Mouse (Mus musculus) liver, embryonic 12.5 days (tissue): ENCODE measurements around the gene Naa16. TPM values are rescaled to one million over a fixed set of nuclear protein-coding genes. Genes with fewer than 3 reads are reported as not detected.

Experiments
- ATAC-seq: fragments of 200-750 bp; cut with Nextera tagmentation; 2 replicates; pipeline ENCODE4 v1.8.0; 2017; ENCODE audit warnings: moderate number of reproducible peaks, mild to moderate bottlenecking, moderate library complexity
- H3K27ac ChIP-seq: fragments of 300-500 bp; sonication (generic); 2 replicates; pipeline ENCODE4 v1.5.1; 2016; ENCODE audit warnings: mild to moderate bottlenecking
- H3K27me3 ChIP-seq: fragments of 300-500 bp; sonication (generic); replicated peaks from 2 replicates; pipeline ENCODE4 v1.6.1; 2016; ENCODE audit warnings: mild to moderate bottlenecking, moderate library complexity
- H3K36me3 ChIP-seq: fragments of 300-500 bp; sonication (generic); 2 replicates; pipeline ENCODE4 v1.6.1; 2016; ENCODE audit warnings: mild to moderate bottlenecking, moderate library complexity
- H3K4me1 ChIP-seq: fragments of 300-500 bp; sonication (generic); 2 replicates; pipeline ENCODE4 v1.6.1; 2016
- H3K4me2 ChIP-seq: fragments of 300-500 bp; sonication (generic); 2 replicates; pipeline ENCODE4 v1.6.1; 2016; ENCODE audit warnings: mild to moderate bottlenecking, moderate library complexity
- H3K4me3 ChIP-seq: fragments of 300-500 bp; sonication (generic); 2 replicates; pipeline ENCODE4 v1.5.1; 2016; ENCODE audit warnings: mild to moderate bottlenecking, moderate library complexity
- H3K9ac ChIP-seq: fragments of 300-500 bp; sonication (generic); 2 replicates; pipeline ENCODE4 v1.6.1; 2016; ENCODE audit warnings: mild to moderate bottlenecking, moderate library complexity
- H3K9me3 ChIP-seq: fragments of 300-500 bp; sonication (generic); replicated peaks from 2 replicates; pipeline ENCODE4 v1.6.1; 2016; ENCODE audit warnings: mild to moderate bottlenecking, moderate library complexity
- WGBS: fragments of 180-500 bp; shearing (Covaris S2); methylation state at CpG from one replicate; pipeline ENCODE4 v1.1.7; 2016; ENCODE audit not compliant: insufficient replicate concordance; 5-methylcytosine and 5-hydroxymethylcytosine counted together
- polyA plus RNA-seq: library from polyadenylated mRNA; unstranded; fragments of >200 nt; fragmentation: Nextera tagmentation; extraction: Ambion mirVana; gene quantifications from 2 replicates; pipeline ENCODE4 v1.2.1, GENCODE M21; 2016

The Naa16 gene
- polyA plus RNA-seq, 1 experiment from 2014 or later, result 42.0 TPM

DNA sequence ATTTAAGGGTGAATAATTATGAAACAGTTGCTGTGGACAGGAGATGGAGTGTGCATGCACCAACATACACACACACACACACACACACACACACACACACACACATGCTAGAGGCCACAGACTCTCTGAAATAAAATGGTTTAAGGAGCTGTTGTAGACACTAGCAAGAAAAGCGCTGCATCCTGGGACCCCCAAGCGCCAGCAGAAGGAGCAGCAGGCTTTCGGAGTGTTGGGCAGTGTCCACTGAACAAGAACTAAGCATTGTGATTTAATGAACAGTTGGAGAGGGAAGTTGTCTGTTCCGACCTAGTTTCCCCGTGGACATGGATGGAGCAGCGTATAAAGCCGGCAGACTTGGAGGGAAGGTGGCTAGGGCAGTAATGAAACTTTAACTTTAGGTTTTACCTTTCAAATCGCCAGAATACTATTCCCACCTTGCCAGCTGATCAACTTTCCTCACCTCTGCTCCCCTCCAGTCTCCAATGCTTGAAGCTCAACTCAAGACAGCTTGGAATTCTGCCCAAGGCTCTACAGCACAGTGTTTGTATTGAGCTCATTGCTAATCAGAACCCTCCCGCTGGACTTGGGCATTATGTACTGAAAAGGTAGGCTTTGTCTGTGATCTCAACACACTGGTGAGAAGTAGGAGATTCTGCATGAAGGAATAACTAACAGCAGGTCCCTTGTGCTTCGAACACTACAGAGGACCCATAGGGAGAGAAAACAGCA is 66.3 kb downstream of the Naa16 start:
- Histone ChIP-seq H3K4me2 (no peak overlapping the region), H3K27me3 (no peaks in the 10 kb centered on the region), H3K27ac (no peak overlapping the region), H3K36me3 (no peaks in the 10 kb centered on the region), H3K4me3 (no peak overlapping the region), H3K4me1 (peaks cover 19% of the 10 kb centered on the region), H3K9ac (no peak overlapping the region), H3K9me3 (no peaks in the 10 kb centered on the region; the same call in 1 of the 2 replicates)
- no peak for ATAC-seq
- 74% methylated on average over 10 of the region's 10 CpGs for WGBS

DNA sequence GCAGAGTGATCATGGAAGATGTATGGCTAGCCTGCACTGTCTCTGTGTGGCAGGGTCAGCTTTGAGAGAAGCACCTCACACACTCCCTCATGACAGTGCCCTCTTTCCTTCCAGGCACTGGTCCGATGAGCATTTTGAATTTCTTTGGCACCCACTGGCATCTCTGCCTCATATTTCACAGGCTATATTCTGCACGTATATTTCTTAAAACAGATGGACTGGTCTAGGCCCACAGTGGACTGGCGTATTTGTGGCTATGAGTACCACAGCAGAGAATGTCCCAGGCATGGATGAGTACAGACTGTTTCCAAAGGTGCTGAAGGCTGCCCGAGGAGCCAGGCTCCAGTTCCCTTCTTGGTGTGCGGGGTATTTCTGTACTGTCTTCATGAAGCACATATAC is 68.7 kb downstream of the Naa16 start:
- WGBS, result 73% methylated on average over 5 of the region's 5 CpGs
- Histone ChIP-seq H3K4me3 (no peak overlapping the region), H3K9me3 (no peaks in the 10 kb centered on the region; the same call in 1 of the 2 replicates), H3K36me3 (no peaks in the 10 kb centered on the region), H3K27ac (no peak overlapping the region), H3K4me2 (no peak overlapping the region), H3K9ac (no peak overlapping the region), H3K4me1 (peaks cover 10% of the 10 kb centered on the region), H3K27me3 (no peaks in the 10 kb centered on the region)
- no peak for ATAC-seq

DNA sequence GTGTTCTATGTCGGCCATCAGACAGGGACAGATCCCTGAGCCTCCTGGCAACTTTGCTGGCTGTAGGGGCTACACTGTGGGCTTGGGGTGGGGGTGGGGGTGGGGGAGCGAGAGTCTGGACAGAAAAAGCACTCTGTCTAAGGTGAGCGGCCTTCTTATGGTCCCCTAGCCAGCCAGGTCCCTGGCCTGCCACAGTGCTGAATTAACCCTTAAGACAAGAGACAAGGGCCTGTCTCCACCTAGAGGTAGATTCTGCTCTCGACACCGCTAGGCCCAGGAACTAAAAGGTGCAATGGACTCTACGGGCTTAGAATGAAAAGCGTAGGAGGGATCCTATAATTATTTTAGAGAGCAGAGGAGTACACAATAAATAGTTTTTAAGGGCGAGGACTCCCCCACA is 69.4 kb downstream of the Naa16 start:
- 32% methylated on average over 8 of the region's 8 CpGs for WGBS
- no peaks in the 10 kb centered on the region for H3K36me3 ChIP-seq
- no peak overlapping the region for H3K4me2 ChIP-seq
- peak; percentile 80 for ATAC-seq
- no peaks in the 10 kb centered on the region; the same call in 1 of the 2 replicates for H3K9me3 ChIP-seq
- H3K4me1 ChIP-seq, result peaks cover 6% of the 10 kb centered on the region
- H3K9ac ChIP-seq, result no peak overlapping the region
- H3K27me3 ChIP-seq, result no peaks in the 10 kb centered on the region
- no peak overlapping the region for H3K4me3 ChIP-seq
- H3K27ac ChIP-seq, result peak overlapping the region; percentile 37; the same call in 1 of the 2 replicates

DNA sequence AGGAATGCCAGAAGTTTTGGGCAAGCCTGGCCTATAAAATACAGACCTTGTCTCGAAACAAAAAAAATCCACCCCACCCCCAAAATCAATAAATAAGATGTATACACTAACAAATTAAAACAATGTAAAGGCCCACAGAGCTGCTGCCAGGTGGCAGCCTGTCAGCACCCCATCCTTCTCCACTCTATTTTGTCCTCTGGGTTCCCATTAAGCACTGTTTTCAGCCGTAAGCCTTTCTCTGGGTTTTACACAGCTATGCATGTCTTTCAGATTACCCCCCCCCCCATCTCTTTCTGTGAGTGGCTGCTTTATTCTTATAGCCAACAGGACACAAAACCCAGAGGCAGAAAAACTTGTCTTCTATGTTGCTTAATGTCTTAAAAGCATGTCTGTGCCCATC is 73.0 kb downstream of the Naa16 start:
- Histone ChIP-seq H3K4me1 (peaks cover 34% of the 10 kb centered on the region), H3K9me3 (no peaks in the 10 kb centered on the region), H3K27me3 (no peaks in the 10 kb centered on the region), H3K4me2 (no peak overlapping the region), H3K9ac (no peak overlapping the region), H3K27ac (no peak overlapping the region), H3K4me3 (no peak overlapping the region), H3K36me3 (no peaks in the 10 kb centered on the region)
- ATAC-seq, result no peak
- 72% methylated on average over 2 of the region's 2 CpGs for WGBS

DNA sequence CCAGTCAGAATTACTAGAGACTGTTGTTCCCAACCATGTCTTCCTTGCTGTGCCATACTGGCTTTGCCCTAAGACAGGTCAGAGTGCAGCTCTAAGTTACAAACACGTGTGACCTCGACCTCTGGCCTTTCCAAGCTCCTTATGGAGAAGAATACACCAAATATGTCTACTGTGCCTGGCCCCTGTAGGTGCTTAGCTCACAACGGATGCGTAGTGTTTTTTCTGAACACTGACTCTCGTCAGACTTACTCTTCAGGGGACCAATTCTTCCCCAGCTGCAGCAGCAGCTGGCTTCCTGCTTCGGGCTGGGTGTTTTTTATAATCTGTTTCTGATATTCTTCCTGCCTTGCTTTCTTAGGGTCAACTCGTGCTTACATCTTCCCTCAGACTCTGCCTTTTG is 74.7 kb downstream of the Naa16 start:
- 66% methylated on average over 7 of the region's 7 CpGs for WGBS
- no peaks in the 10 kb centered on the region for H3K9me3 ChIP-seq
- no peaks in the 10 kb centered on the region for H3K27me3 ChIP-seq
- H3K4me3 ChIP-seq, result no peak overlapping the region
- ATAC-seq, result no peak
- no peaks in the 10 kb centered on the region for H3K36me3 ChIP-seq
- no peak overlapping the region for H3K27ac ChIP-seq
- no peak overlapping the region for H3K4me2 ChIP-seq
- no peak overlapping the region for H3K9ac ChIP-seq
- H3K4me1 ChIP-seq, result peaks cover 40% of the 10 kb centered on the region

- no peaks in the 10 kb centered on the region for H3K9me3 ChIP-seq
- H3K9ac ChIP-seq, result no peak overlapping the region
- H3K4me3 ChIP-seq, result no peak overlapping the region
- H3K27me3 ChIP-seq, result no peaks in the 10 kb centered on the region
- no peaks in the 10 kb centered on the region for H3K36me3 ChIP-seq
- peak overlapping the region; percentile 51; the same call in 1 of the 2 replicates for H3K27ac ChIP-seq
- H3K4me1 ChIP-seq, result peaks cover 42% of the 10 kb centered on the region
- ATAC-seq, result no peak
- WGBS, result 72% methylated on average over 12 of the region's 12 CpGs
- H3K4me2 ChIP-seq, result no peak overlapping the region
Observed at GRCm38 (mm10) chr14:79314245-79315010, 76.2 kb downstream of the Naa16 start.

GRCm38 (mm10) chr14:79313439-79314175 is 77.0 kb downstream of the Naa16 start:
- Histone ChIP-seq H3K4me2 (0 out of 2 replicates have a peak overlapping the region, but pooled peaks have one; percentile 8), H3K27ac (peak overlapping the region; percentile 51; the same call in 1 of the 2 replicates), H3K9ac (0 out of 2 replicates have a peak overlapping the region, but pooled peaks have one; percentile 1)

DNA sequence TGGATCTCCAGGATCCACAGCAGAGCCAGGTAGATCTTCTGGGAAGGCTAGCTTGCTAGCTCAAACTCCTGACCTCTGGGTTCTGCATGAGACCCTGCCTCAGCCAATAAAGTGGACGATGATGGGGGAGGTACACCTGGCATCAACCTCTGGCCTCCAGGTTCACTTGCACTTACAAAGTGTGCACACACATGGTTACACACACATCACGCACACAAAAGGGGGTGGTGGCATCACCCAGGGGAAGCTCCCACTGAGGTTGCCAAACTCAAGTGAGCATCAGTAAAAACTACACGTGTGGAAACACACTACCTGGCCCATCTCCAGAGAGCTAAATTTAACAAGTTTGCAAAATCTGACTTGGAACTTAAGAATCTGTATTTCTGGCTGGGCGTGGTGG is 77.9 kb downstream of the Naa16 start:
- 70% methylated on average over 4 of the region's 4 CpGs for WGBS
- Histone ChIP-seq H3K9me3 (no peaks in the 10 kb centered on the region), H3K27me3 (no peaks in the 10 kb centered on the region), H3K4me3 (no peak overlapping the region), H3K9ac (no peak overlapping the region), H3K4me2 (no peak overlapping the region), H3K4me1 (peaks cover 59% of the 10 kb centered on the region), H3K36me3 (no peaks in the 10 kb centered on the region), H3K27ac (peak overlapping the region; percentile 7; the same call in 1 of the 2 replicates)
- no peak for ATAC-seq

More at GRCm38 (mm10) chr14:79313439-79314175, 77.0 kb downstream of the Naa16 start:
- H3K36me3 ChIP-seq, result no peaks in the 10 kb centered on the region
- no peaks in the 10 kb centered on the region for H3K27me3 ChIP-seq
- ATAC-seq, result peak; percentile 69; the same call in 1 of the 2 replicates
- H3K4me3 ChIP-seq, result no peak overlapping the region
- 43% methylated on average over 8 of the region's 8 CpGs for WGBS
- H3K9me3 ChIP-seq, result no peaks in the 10 kb centered on the region
- peaks cover 50% of the 10 kb centered on the region for H3K4me1 ChIP-seq

DNA sequence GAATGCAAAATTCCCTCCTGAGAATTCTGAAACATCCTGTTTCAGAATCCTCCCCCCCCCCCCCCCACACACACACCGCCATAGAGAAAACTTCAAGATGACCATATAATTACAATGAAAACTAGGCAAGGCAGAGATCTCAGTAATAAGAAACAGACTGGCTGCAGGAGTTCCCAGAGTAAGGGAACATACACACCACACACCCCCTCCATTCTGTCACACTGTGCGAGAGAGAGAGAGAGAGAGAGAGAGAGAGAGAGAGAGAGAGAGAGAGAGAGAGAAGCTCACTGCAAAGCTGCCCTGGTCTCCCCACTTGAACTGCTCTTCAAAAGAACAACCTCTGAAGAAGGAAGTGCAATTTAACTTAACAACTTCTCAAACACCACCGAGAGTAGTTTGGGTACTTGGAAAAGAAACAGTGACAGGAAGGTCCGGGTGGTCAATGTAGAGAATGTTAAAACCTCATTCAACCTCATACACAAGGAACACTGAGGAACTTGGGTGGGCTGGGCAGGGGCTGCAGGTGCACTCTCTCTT is 78.6 kb downstream of the Naa16 start:
- H3K9me3 ChIP-seq, result no peaks in the 10 kb centered on the region
- peaks cover 66% of the 10 kb centered on the region for H3K4me1 ChIP-seq
- H3K4me2 ChIP-seq, result no peak overlapping the region
- H3K27ac ChIP-seq, result no peak overlapping the region
- no peaks in the 10 kb centered on the region for H3K27me3 ChIP-seq
- no peak for ATAC-seq
- no peak overlapping the region for H3K4me3 ChIP-seq
- WGBS, result 49% methylated on average over 4 of the region's 4 CpGs
- no peaks in the 10 kb centered on the region for H3K36me3 ChIP-seq
- no peak overlapping the region for H3K9ac ChIP-seq

GRCm38 (mm10) chr14:79309115-79309514 is 81.5 kb downstream of the Naa16 start:
- 59% methylated on average over 4 of the region's 4 CpGs for WGBS
- Histone ChIP-seq H3K27ac (peak overlapping the region; percentile 91), H3K4me1 (peaks cover 71% of the 10 kb centered on the region), H3K27me3 (no peaks in the 10 kb centered on the region), H3K9me3 (no peaks in the 10 kb centered on the region), H3K4me3 (no peak overlapping the region), H3K4me2 (no peak overlapping the region), H3K36me3 (no peaks in the 10 kb centered on the region), H3K9ac (peak overlapping the region; percentile 22; the same call in 1 of the 2 replicates)
- no peak for ATAC-seq

GRCm38 (mm10) chr14:79308364-79308763 is 82.2 kb downstream of the Naa16 start:
- no peak overlapping the region for H3K4me3 ChIP-seq
- no peaks in the 10 kb centered on the region for H3K36me3 ChIP-seq
- H3K27me3 ChIP-seq, result no peaks in the 10 kb centered on the region
- 53% methylated on average over 4 of the region's 4 CpGs for WGBS
- ATAC-seq, result no peak
- H3K9me3 ChIP-seq, result no peaks in the 10 kb centered on the region
- H3K27ac ChIP-seq, result peak overlapping the region; percentile 91
- H3K4me1 ChIP-seq, result peaks cover 71% of the 10 kb centered on the region
- peak overlapping the region; percentile 43 for H3K4me2 ChIP-seq
- H3K9ac ChIP-seq, result 0 out of 2 replicates have a peak overlapping the region, but pooled peaks have one; percentile 25
